Mouse (Mus musculus) lung, embryonic 14.5 days (tissue): ENCODE measurements around the gene Adamts12. TPM values are rescaled to one million over a fixed set of nuclear protein-coding genes. Genes with fewer than 3 reads are reported as not detected.

Experiments used
- ATAC-seq: fragments of 200-750 bp; cut with Nextera tagmentation; 2 replicates; pipeline ENCODE4 v1.8.0; 2017; ENCODE audit warnings: mild to moderate bottlenecking, moderate TSS enrichment, moderate library complexity; ENCODE audit not compliant: insufficient read depth
- DNase-seq: peaks from one replicate; pipeline ENCODE4 v3.0.0-alpha.2; 2015
- H3K27ac ChIP-seq: fragments of 300-500 bp; sonication (generic); 2 replicates; pipeline ENCODE4 v1.5.1; 2014; ENCODE audit warnings: low read depth, mild to moderate bottlenecking, moderate library complexity
- H3K27me3 ChIP-seq: fragments of 300-500 bp; sonication (generic); 2 replicates; pipeline ENCODE4 v1.6.1; 2014; ENCODE audit warnings: low read length, control low read depth; ENCODE audit not compliant: insufficient read depth
- H3K36me3 ChIP-seq: fragments of 300-500 bp; sonication (generic); 2 replicates; pipeline ENCODE4 v1.6.1; 2014; ENCODE audit warnings: control low read depth; ENCODE audit not compliant: insufficient read depth
- H3K4me1 ChIP-seq: fragments of 300-500 bp; sonication (generic); 2 replicates; pipeline ENCODE4 v1.6.1; 2014; ENCODE audit warnings: antibody characterized with exemption, control low read depth; ENCODE audit not compliant: insufficient read depth
- H3K4me2 ChIP-seq: fragments of 300-500 bp; sonication (generic); 2 replicates; pipeline ENCODE4 v1.6.1; 2014; ENCODE audit warnings: mild to moderate bottlenecking
- H3K4me3 ChIP-seq: fragments of 300-500 bp; sonication (generic); 2 replicates; pipeline ENCODE4 v1.5.1; 2014; ENCODE audit warnings: low read depth, low read length
- H3K9ac ChIP-seq: fragments of 300-500 bp; sonication (generic); 2 replicates; pipeline ENCODE4 v1.6.1; 2014
- H3K9me3 ChIP-seq: fragments of 300-500 bp; sonication (generic); 2 replicates; pipeline ENCODE4 v1.6.1; 2016; ENCODE audit warnings: low read depth, low read length, control low read depth
- CTCF ChIP-seq: IDR thresholded peaks from 2 replicates; pipeline ENCODE4 v1.5.1; 2016; ENCODE audit warnings: antibody characterized with exemption, low read depth
- WGBS: fragments of 180-500 bp; shearing (Covaris S2); extraction: QIAGEN DNeasy Blood & Tissue Kit; methylation state at CpG from one replicate; pipeline ENCODE4 v1.1.7; 2014; 5-methylcytosine and 5-hydroxymethylcytosine counted together
- polyA plus RNA-seq: library from polyadenylated mRNA; unstranded; fragments of >200 nt; fragmentation: Nextera tagmentation; extraction: Ambion mirVana; gene quantifications from 2 replicates; pipeline ENCODE4 v1.2.1, GENCODE M21; 2014

Gene Adamts12
- polyA plus RNA-seq, 1 experiment from 2014 or later: 7.0 TPM

DNA sequence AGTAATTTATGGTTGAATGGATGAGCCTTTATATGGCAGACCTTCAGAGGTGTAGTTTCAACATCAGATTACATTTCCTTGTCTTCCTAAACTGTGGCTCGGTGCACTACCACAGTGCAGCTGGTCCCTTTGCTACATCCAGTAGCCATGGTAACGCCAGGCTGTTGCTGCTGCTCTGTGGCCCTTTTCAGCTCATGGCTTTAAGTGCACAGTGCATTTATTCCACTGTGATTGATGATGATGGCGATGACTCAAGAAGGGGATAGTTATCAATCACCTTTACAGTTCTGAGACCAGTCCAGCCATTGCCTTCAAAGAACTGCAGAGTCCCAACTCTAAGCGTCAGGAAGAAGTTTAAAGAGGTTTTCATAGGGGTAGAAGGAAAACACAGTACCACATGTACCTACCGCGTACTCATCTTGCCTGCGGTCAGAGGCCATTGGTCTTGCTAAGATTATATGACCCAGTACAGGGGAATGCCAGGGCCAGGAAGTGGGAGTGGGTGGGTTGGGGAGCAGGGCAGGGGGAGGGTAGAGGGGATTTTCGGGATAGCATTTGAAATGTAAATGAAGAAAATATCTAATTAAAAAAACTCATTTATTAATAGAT is 18.5 kb downstream of the Adamts12 start:
- H3K9me3 ChIP-seq: no peaks in the 10 kb centered on the region
- H3K4me2 ChIP-seq: no peak overlapping the region
- no peak for DNase-seq
- H3K9ac ChIP-seq: no peak overlapping the region
- no peaks in the 10 kb centered on the region for H3K4me1 ChIP-seq
- ATAC-seq: no peak
- WGBS: 49% methylated on average over 8 of the region's 8 CpGs
- H3K36me3 ChIP-seq: no peaks in the 10 kb centered on the region
- no peak overlapping the region for H3K27ac ChIP-seq
- no peak overlapping the region for H3K4me3 ChIP-seq
- no peak for TF ChIP-seq CTCF
- no peaks in the 10 kb centered on the region for H3K27me3 ChIP-seq

DNA sequence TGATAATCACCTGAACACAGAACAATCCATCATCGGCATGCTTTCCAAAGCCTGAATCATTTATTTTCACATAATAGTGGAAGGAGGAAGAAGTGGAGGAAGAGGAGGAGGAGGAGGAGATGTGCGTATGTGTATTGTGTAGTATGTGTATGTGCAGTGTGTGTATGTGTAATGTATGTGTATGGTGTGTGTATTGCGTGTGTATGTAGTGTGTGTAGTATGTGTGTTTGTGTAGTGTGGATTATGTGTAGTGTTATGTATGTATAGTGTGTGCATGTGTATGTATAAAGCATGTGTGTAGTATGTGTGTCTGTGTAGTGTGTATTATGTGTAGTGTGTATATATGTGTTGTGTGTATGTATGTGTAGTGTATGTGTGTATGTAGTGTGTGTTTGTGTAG is 19.1 kb downstream of the Adamts12 start:
- Histone ChIP-seq H3K4me3 (no peak overlapping the region), H3K9me3 (no peaks in the 10 kb centered on the region), H3K36me3 (no peaks in the 10 kb centered on the region), H3K27ac (no peak overlapping the region), H3K27me3 (no peaks in the 10 kb centered on the region), H3K4me1 (no peaks in the 10 kb centered on the region), H3K4me2 (no peak overlapping the region), H3K9ac (no peak overlapping the region)
- DNase-seq (no peak), ATAC-seq (no peak)
- no peak for TF ChIP-seq CTCF
- WGBS: 86% methylated on average over 3 of the region's 3 CpGs

GRCm38 (mm10) chr15:11084241-11084992 is 19.8 kb downstream of the Adamts12 start:
- H3K9me3 ChIP-seq: no peaks in the 10 kb centered on the region
- H3K27me3 ChIP-seq: no peaks in the 10 kb centered on the region
- peak; percentile 39 for DNase-seq
- no peak overlapping the region for H3K4me2 ChIP-seq
- H3K9ac ChIP-seq: peak overlapping the region; percentile 25; the same call in 1 of the 2 replicates
- TF ChIP-seq CTCF: no peak
- H3K4me1 ChIP-seq: no peaks in the 10 kb centered on the region
- no peaks in the 10 kb centered on the region for H3K36me3 ChIP-seq
- 21% methylated on average over 9 of the region's 9 CpGs for WGBS
- H3K27ac ChIP-seq: peak overlapping the region; percentile 72; the same call in 1 of the 2 replicates
- no peak overlapping the region for H3K4me3 ChIP-seq
- ATAC-seq: no peak

DNA sequence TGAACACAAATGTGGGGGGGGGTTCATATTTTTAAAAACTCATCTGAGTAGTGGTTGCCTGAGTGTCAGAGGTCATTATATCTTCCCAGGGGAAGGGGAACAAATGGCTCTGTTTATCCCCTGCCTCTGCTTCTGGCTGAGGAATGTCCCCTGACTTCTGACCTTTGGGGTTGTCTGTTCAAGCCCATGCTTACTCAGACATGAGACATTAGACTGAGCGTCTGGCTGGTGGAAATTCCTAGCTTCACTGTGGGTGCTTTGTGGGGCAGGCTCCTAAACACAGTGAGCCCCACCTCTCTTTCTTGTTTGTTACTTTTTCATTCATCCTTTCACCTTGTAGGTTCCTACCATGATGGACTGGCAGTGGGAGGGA is 20.4 kb downstream of the Adamts12 start:
- TF ChIP-seq CTCF: no peak
- 22% methylated on average over 1 of the region's 1 CpGs for WGBS
- H3K27ac ChIP-seq: peak overlapping the region; percentile 72; the same call in 1 of the 2 replicates

DNA sequence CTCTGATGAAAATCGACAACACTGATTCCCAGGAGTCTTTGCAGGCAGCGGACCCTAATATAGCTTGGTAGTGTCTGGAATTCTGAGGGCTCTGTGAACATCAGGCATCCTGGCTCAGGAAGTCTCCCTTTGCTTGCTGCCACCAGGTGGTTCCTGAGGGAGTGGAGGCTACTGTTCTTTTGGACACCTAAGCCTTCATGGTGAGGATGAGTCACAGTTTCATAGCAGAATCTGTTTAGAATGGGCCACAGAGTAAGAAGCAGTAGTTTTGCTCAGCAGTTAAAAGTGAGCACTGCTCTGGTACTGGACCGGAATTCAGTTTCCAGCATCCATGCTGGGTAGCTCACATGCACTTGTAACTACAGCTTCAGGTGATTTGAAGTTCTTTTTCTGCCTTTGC is 24.9 kb downstream of the Adamts12 start:
- no peaks in the 10 kb centered on the region for H3K9me3 ChIP-seq
- DNase-seq (no peak), ATAC-seq (no peak)
- no peak overlapping the region for H3K27ac ChIP-seq
- no peak for TF ChIP-seq CTCF
- no peak overlapping the region for H3K4me2 ChIP-seq
- no peak overlapping the region for H3K4me3 ChIP-seq
- H3K4me1 ChIP-seq: no peaks in the 10 kb centered on the region
- 89% methylated on average over 3 of the region's 3 CpGs for WGBS
- H3K27me3 ChIP-seq: no peaks in the 10 kb centered on the region
- H3K9ac ChIP-seq: no peak overlapping the region
- no peaks in the 10 kb centered on the region for H3K36me3 ChIP-seq

More for the DNA sequence above, 20.4 kb downstream of the Adamts12 start:
- Histone ChIP-seq H3K36me3 (no peaks in the 10 kb centered on the region), H3K4me2 (no peak overlapping the region), H3K9ac (no peak overlapping the region), H3K9me3 (no peaks in the 10 kb centered on the region), H3K4me3 (no peak overlapping the region), H3K4me1 (no peaks in the 10 kb centered on the region), H3K27me3 (no peaks in the 10 kb centered on the region)
- ATAC-seq (no peak; the same call in 1 of the 2 replicates), DNase-seq (no peak)

DNA sequence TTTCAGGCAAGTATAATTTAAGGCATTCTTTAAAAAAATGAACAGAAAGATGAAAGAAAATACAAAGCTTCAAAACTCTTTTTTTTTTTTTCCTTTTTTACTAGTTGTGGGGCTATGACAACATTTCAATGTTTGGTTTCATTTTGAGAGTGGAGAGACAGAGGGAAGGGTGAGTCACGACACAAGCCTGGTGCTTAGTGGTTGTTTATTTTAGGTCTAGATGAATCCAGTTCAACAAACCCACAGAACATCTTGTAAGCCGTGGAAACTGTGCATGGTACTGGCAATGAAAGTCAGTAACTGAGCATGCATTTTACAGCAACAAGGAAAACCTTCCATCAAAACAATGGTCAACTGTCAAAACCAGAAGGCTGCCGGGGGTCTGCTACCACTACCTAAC is 31.0 kb downstream of the Adamts12 start:
- no peak overlapping the region for H3K9ac ChIP-seq
- DNase-seq (no peak), ATAC-seq (no peak)
- 30% methylated on average over 3 of the region's 3 CpGs for WGBS
- no peak overlapping the region for H3K27ac ChIP-seq
- no peaks in the 10 kb centered on the region for H3K27me3 ChIP-seq
- H3K4me1 ChIP-seq: no peaks in the 10 kb centered on the region
- no peak for TF ChIP-seq CTCF
- H3K36me3 ChIP-seq: no peaks in the 10 kb centered on the region
- no peak overlapping the region for H3K4me2 ChIP-seq
- no peaks in the 10 kb centered on the region for H3K9me3 ChIP-seq
- H3K4me3 ChIP-seq: no peak overlapping the region

DNA sequence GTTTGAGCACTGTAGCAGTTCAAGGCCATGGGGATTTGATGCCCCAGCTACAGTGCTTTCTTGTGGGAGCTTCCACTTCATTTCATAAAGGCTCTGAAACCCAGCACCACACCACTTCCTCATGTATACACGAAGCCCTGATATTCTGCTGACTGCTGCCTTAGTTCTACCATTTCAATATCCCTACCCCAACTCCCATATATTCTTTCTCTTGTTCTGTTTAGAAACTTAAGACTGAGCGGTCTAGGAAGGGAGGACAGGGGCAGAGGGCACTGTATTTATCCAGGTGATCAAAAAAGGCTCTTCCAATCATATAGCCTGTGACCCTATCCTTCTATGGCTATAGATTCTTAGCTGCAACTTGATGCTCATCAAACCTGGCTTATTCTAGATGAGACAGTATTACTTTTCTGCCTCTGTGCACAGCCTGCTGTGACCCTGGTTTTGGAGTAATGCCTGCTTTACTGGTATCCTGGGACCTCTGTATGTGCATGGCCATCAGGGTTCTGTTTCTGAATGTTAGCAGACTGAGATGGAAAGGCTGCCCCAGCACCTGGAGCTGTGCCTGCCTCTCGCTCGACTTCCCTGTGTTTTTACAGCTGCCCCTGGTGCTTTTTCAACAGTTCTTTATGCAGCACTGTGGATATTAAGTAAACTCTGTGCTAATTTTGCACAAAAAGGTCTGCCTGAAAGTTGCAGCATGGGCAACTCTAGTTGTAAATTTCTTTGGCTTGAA is 33.5 kb downstream of the Adamts12 start:
- Histone ChIP-seq H3K4me2 (no peak overlapping the region), H3K36me3 (no peaks in the 10 kb centered on the region), H3K27me3 (no peaks in the 10 kb centered on the region), H3K9ac (no peak overlapping the region), H3K9me3 (no peaks in the 10 kb centered on the region), H3K4me1 (no peaks in the 10 kb centered on the region), H3K27ac (peak overlapping the region; percentile 20; the same call in 1 of the 2 replicates), H3K4me3 (no peak overlapping the region)
- DNase-seq: no peak
- no peak for TF ChIP-seq CTCF
- ATAC-seq: no peak
- WGBS: 50% methylated on average over 4 of the region's 4 CpGs
